Mouse (Mus musculus): ENCODE measurements around the gene Ehmt2. TPM values are rescaled to one million over a fixed set of nuclear protein-coding genes. Genes with fewer than 3 reads are reported as not detected.

Ehmt2 gene
- polyA plus RNA-seq, 1 experiment from 2014 or later = 86.8 TPM

DNA sequence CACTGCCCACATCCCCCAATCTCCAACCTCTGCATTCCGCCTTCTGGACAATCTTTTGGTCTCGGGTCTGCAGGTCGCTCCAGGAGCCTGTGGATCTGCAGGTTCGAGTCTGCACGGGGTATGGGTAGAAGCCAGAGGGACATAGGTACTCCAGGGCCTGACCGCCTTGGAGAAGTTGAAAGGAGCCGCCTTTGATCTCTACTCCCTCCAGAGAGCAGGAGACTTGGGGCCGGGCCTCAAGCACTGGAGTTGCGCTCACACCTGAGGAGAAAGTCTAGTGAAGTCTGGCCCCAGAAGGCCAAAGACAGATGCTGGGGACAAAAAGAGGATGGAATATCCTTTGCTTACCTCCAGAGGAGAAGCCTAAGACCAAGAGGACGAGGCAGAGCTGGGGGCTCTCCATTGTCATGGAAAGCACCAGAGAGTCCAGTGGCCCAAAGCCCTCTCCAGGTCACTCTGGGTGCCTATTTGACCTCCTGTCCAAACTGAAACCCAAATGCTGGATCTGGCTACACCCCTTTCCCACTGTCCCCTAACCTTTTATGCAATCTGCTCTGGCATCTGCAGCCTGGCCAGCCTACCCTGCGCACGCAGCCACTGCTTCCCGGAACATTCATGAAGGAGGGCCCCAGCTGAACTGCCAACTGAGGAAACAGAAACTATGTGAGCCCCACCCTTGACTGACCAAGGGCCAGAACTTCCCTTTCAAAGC is 36.4 kb upstream of the Ehmt2 start:
- Histone ChIP-seq H3K9ac (replicated peaks; ENCODE audit: low read depth, low read length) (no peak overlapping the region), H3K36me3 (ENCODE audit: control insufficient read depth, insufficient read depth, low read length) (peaks cover 2% of the 10 kb centered on the region; the same call in 1 of the 2 replicates), H3K4me2 (ENCODE audit: low read depth, low read length) (no peak overlapping the region), H3K9me3 (ENCODE audit: control insufficient read depth, low read length) (no peaks in the 10 kb centered on the region), H3K4me3 (ENCODE audit: low read depth, low read length) (no peak overlapping the region), H3K27me3 (ENCODE audit: control insufficient read depth, insufficient read depth, low read length) (no peaks in the 10 kb centered on the region), H3K27ac (ENCODE audit: low read depth, low read length) (no peak overlapping the region), H3K4me1 (ENCODE audit: control insufficient read depth, insufficient read depth, low read length) (no peaks in the 10 kb centered on the region)
- 63% methylated on average over 13 of the region's 13 CpGs for WGBS
- no peak for ATAC-seq (ENCODE audit: low read depth)

DNA sequence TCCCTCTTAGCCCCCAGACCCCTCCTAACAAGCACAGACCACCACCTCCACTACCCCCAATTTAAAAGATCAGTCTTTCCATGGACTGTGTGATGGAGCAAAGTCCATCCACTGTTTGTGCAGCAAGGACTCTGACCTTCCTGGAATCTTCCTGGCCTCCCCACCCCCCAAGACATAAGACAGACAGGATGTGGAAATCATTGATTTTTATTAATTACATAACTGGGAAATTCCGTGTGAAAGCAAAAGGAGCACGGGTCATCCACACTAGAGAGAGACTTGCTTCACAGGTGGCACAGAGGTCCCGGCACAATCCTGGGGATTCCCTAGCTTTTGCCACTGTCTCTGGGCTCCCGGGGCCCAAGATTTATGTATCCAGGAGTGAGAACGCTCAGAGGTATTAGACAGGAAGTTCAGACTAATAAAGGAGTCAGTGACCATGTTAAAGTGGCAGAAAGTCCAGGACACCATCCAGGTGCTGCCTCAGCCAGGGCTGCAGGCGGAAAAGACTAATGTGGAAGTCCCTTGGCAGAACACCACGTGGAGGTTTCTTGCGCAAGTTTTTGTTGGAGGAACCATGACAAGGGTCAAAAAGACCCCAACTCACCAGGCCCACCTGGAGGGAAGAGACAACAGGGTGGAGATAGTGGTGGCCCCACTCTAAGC is 35.7 kb upstream of the Ehmt2 start, which contains the start of gene Cfb:
Gene Cfb, minus strand, starts transcription at position 103 of the 666 bp plus-strand sequence.
- H3K4me1 ChIP-seq (ENCODE audit: control insufficient read depth, insufficient read depth, low read length) = no peaks in the 10 kb centered on the region
- no peak; the same call in 1 of the 2 replicates for ATAC-seq (ENCODE audit: low read depth)

DNA sequence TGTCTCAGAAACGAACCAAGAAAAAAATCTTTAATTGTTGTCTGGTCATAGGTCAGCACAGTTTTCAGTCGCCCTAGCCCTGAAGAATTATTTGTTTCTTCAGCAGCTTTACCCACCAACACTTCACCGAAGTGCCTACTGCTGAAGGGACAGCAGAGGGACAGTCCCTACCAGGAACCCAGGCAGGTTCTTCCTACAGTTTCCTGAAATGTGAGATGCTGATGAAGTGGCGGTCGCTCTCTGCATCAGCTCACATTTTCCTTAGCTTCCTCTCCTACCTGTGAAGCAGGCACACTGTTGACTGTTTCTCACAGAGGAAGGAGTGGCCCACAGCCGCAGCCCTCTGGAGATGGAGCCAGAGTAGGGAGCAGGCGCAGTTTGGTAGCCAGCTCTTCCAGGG is 32.3 kb upstream of the Ehmt2 start:
- Histone ChIP-seq H3K4me2 (ENCODE audit: low read depth, low read length) (no peak overlapping the region), H3K9ac (replicated peaks; ENCODE audit: low read depth, low read length) (no peak overlapping the region), H3K4me3 (ENCODE audit: low read depth, low read length) (no peak overlapping the region), H3K9me3 (ENCODE audit: control insufficient read depth, low read length) (no peaks in the 10 kb centered on the region), H3K27me3 (ENCODE audit: control insufficient read depth, insufficient read depth, low read length) (no peaks in the 10 kb centered on the region), H3K36me3 (ENCODE audit: control insufficient read depth, insufficient read depth, low read length) (no peaks in the 10 kb centered on the region), H3K27ac (ENCODE audit: low read depth, low read length) (no peak overlapping the region), H3K4me1 (ENCODE audit: control insufficient read depth, insufficient read depth, low read length) (no peaks in the 10 kb centered on the region)
- 69% methylated on average over 7 of the region's 7 CpGs for WGBS
- ATAC-seq (ENCODE audit: low read depth) = no peak

More for the DNA sequence above, 35.7 kb upstream of the Ehmt2 start, which contains the start of gene Cfb:
- Histone ChIP-seq H3K9me3 (ENCODE audit: control insufficient read depth, low read length) (no peaks in the 10 kb centered on the region), H3K36me3 (ENCODE audit: control insufficient read depth, insufficient read depth, low read length) (no peaks in the 10 kb centered on the region), H3K27me3 (ENCODE audit: control insufficient read depth, insufficient read depth, low read length) (no peaks in the 10 kb centered on the region), H3K4me2 (ENCODE audit: low read depth, low read length) (no peak within 1 kb of the TSS), H3K4me3 (ENCODE audit: low read depth, low read length) (no peak within 1 kb of the TSS), H3K9ac (replicated peaks; ENCODE audit: low read depth, low read length) (no peak within 1 kb of the TSS), H3K27ac (ENCODE audit: low read depth, low read length) (no peak within 1 kb of the TSS; the same call in 1 of the 2 replicates)
- WGBS = 63% methylated on average over 8 of the region's 8 CpGs

DNA sequence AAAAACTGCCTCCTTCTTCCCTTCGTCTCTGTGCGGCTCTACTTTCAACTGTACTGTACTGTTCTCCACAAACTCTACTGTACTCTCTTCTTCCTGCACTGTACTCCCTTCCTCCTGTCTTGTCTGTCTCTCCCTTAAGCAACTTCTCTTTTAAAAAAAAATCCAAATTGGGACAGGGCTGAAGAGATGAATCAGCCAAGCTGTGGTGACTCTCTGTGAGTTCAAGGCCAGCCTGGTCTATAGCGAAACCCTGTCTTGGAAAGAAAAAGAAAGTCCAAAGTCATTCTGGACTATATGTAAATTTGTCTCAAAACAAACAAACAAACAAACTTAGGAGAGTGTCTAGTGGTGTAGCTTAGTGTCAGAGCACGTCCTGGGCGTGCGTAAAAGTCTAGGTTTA is 23.9 kb upstream of the Ehmt2 start:
- WGBS = 94% methylated on average over 6 of the region's 6 CpGs
- H3K9me3 ChIP-seq (ENCODE audit: control insufficient read depth, low read length) = no peaks in the 10 kb centered on the region
- no peaks in the 10 kb centered on the region for H3K4me1 ChIP-seq (ENCODE audit: control insufficient read depth, insufficient read depth, low read length)
- H3K27ac ChIP-seq (ENCODE audit: low read depth, low read length) = no peak overlapping the region
- no peaks in the 10 kb centered on the region for H3K27me3 ChIP-seq (ENCODE audit: control insufficient read depth, insufficient read depth, low read length)
- no peak overlapping the region for H3K4me2 ChIP-seq (ENCODE audit: low read depth, low read length)
- H3K9ac ChIP-seq (replicated peaks; ENCODE audit: low read depth, low read length) = no peak overlapping the region
- H3K36me3 ChIP-seq (ENCODE audit: control insufficient read depth, insufficient read depth, low read length) = no peaks in the 10 kb centered on the region
- ATAC-seq (ENCODE audit: low read depth) = no peak
- no peak overlapping the region for H3K4me3 ChIP-seq (ENCODE audit: low read depth, low read length)

DNA sequence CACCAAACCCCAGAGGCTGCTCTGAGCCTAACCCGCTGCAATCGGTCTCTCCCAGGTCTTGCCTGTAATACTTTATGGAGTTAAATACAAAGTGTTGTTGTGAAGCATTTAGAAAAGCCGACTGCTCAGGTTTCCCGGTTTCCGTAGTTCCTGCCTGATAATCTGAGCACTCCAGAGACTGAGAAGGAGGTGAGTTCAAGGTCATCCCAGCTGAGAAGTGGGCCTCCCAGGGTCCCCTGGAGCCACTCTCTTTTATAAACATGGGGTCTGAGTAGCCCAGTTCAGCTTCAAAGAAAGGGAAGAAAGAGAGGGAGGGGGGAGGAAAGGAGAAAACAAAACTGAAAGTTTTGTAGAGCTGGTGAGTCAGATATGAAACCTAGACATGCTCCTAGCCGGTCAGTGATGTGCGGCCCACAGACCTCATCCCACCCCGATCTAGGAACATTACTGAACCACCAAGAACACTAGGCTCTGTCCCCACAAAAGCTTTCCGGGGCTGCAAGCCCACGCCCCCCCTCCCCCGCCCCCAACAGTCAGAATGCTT is 18.9 kb upstream of the Ehmt2 start, which contains the start of gene Zbtb12:
Gene Zbtb12, plus strand, starts transcription at position 148 of the 544 bp plus-strand sequence.
- ATAC-seq (ENCODE audit: low read depth) = no peak
- WGBS = 64% methylated on average over 11 of the region's 11 CpGs
- H3K36me3 ChIP-seq (ENCODE audit: control insufficient read depth, insufficient read depth, low read length) = no peaks in the 10 kb centered on the region
- H3K9me3 ChIP-seq (ENCODE audit: control insufficient read depth, low read length) = no peaks in the 10 kb centered on the region
- 0 out of 2 replicates have a peak, but pooled peaks cover 4% of the 10 kb centered on the region for H3K27me3 ChIP-seq (ENCODE audit: control insufficient read depth, insufficient read depth, low read length)
- H3K9ac ChIP-seq (replicated peaks; ENCODE audit: low read depth, low read length) = no peak within 1 kb of the TSS
- no peak within 1 kb of the TSS for H3K4me2 ChIP-seq (ENCODE audit: low read depth, low read length)
- H3K4me1 ChIP-seq (ENCODE audit: control insufficient read depth, insufficient read depth, low read length) = no peaks in the 10 kb centered on the region
- no peak within 1 kb of the TSS for H3K4me3 ChIP-seq (ENCODE audit: low read depth, low read length)
- H3K27ac ChIP-seq (ENCODE audit: low read depth, low read length) = no peak within 1 kb of the TSS

DNA sequence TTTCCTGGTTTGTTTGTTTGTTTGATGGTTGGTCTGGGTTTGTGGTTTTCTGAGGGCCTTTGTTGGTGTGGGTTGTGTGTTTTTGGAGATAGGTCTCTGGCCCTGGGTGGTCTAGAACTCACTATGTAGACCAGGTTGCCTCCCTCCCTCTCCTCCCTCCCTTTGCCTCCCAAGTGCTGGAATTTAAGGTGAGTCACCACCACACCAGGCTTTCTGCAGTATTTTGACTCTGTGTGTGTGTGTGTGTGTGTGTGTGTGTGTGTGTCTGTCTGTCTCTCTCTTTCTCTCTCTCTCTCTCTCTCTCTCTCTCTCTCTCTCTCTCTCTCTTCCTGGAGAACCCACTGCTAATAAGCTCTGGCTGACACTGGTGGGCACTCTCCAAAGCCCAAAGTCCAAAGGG is 17.1 kb upstream of the Ehmt2 start:
- H3K27me3 ChIP-seq (ENCODE audit: control insufficient read depth, insufficient read depth, low read length) = 0 out of 2 replicates have a peak, but pooled peaks cover 4% of the 10 kb centered on the region
- no peak for ATAC-seq (ENCODE audit: low read depth)
- no peaks in the 10 kb centered on the region for H3K4me1 ChIP-seq (ENCODE audit: control insufficient read depth, insufficient read depth, low read length)
- no peak overlapping the region for H3K4me2 ChIP-seq (ENCODE audit: low read depth, low read length)
- no peak overlapping the region for H3K4me3 ChIP-seq (ENCODE audit: low read depth, low read length)
- no peaks in the 10 kb centered on the region for H3K36me3 ChIP-seq (ENCODE audit: control insufficient read depth, insufficient read depth, low read length)
- no peaks in the 10 kb centered on the region for H3K9me3 ChIP-seq (ENCODE audit: control insufficient read depth, low read length)
- H3K9ac ChIP-seq (replicated peaks; ENCODE audit: low read depth, low read length) = no peak overlapping the region
- H3K27ac ChIP-seq (ENCODE audit: low read depth, low read length) = no peak overlapping the region

DNA sequence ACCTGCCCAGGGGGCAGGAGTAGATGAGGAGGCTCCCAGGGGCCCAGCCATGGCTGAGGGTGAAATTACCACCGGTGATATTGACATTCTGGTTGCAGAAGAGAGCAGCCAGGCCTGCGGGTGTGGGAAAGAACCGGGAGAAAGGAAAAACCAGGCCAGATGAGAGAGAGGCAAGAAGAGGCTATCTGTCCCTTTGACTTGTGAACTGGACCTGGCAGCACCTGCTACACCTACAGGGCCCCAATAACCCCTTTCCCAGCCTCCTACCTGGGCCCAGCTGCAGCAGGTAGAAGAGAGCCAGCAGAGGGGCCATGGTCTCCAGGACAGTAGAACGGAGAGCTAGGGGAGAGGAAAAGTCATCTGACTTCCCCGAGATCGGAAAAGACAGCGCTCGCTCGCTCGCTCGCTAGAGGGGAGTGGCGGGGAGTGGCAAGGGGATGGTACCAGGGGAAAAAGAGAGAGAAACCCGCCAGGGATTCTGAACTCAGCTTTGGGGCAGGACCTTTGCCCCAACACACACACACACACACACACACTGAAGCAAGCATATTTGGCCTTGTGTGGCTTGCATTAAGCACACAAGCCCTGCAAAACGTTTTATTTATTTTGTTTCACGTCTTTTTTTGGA is 16.5 kb upstream of the Ehmt2 start, which contains the start of gene Gm20547:
Gene Gm20547, minus strand, starts transcription at position 360 of the 628 bp plus-strand sequence.
- WGBS = 15% methylated on average over 15 of the region's 15 CpGs
- no peak for ATAC-seq (ENCODE audit: low read depth)
- H3K27ac ChIP-seq (ENCODE audit: low read depth, low read length) = no peak within 1 kb of the TSS
- 0 out of 2 replicates have a peak, but pooled peaks cover 4% of the 10 kb centered on the region for H3K27me3 ChIP-seq (ENCODE audit: control insufficient read depth, insufficient read depth, low read length)
- no peaks in the 10 kb centered on the region for H3K4me1 ChIP-seq (ENCODE audit: control insufficient read depth, insufficient read depth, low read length)
- H3K4me2 ChIP-seq (ENCODE audit: low read depth, low read length) = no peak within 1 kb of the TSS
- H3K9me3 ChIP-seq (ENCODE audit: control insufficient read depth, low read length) = no peaks in the 10 kb centered on the region
- H3K9ac ChIP-seq (replicated peaks; ENCODE audit: low read depth, low read length) = no peak within 1 kb of the TSS
- H3K4me3 ChIP-seq (ENCODE audit: low read depth, low read length) = no peak within 1 kb of the TSS
- H3K36me3 ChIP-seq (ENCODE audit: control insufficient read depth, insufficient read depth, low read length) = no peaks in the 10 kb centered on the region

DNA sequence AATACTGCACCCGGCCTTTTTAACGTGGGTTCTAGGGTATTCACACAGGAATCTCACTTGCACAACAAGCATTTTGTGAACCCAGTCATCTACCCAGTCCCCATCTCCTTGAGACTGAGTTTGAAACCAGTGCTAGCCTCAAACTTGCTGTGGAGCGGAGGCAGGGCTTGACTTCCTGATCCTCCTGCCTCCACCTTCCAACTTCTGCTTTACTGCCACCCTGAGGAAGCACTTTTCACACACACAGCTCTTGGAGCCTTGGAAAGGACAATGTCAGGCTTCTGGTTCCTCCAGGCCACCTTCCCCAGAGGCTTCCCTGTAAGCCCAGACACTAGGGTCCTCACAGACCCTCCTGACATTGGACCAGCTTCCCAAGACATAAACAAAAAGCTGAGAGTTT is 14.9 kb upstream of the Ehmt2 start:
- no peak for ATAC-seq (ENCODE audit: low read depth)
- WGBS = 58% methylated on average over 3 of the region's 3 CpGs
- Histone ChIP-seq H3K9me3 (ENCODE audit: control insufficient read depth, low read length) (no peaks in the 10 kb centered on the region), H3K4me1 (ENCODE audit: control insufficient read depth, insufficient read depth, low read length) (no peaks in the 10 kb centered on the region), H3K36me3 (ENCODE audit: control insufficient read depth, insufficient read depth, low read length) (no peaks in the 10 kb centered on the region), H3K27ac (ENCODE audit: low read depth, low read length) (no peak overlapping the region), H3K4me3 (ENCODE audit: low read depth, low read length) (no peak overlapping the region), H3K9ac (replicated peaks; ENCODE audit: low read depth, low read length) (no peak overlapping the region), H3K27me3 (ENCODE audit: control insufficient read depth, insufficient read depth, low read length) (0 out of 2 replicates have a peak, but pooled peaks cover 4% of the 10 kb centered on the region), H3K4me2 (ENCODE audit: low read depth, low read length) (no peak overlapping the region)
